Mouse (Mus musculus) liver, embryonic 13.5 days (tissue): Measurements from ENCODE around the gene Gm3285. TPM values are rescaled to one million over a fixed set of nuclear protein-coding genes. Genes with fewer than 3 reads are reported as not detected.

Source experiments
- ATAC-seq: fragments of 200-750 bp; cut with Nextera tagmentation; 2 replicates; pipeline ENCODE4 v1.8.0; 2017; ENCODE audit warnings: low read depth, mild to moderate bottlenecking, moderate number of reproducible peaks, moderate library complexity
- DNase-seq: peaks from one replicate; pipeline ENCODE4 v3.0.0; 2022
- H3K27ac ChIP-seq: fragments of 300-500 bp; sonication (generic); 2 replicates; pipeline ENCODE4 v1.5.1; 2015; ENCODE audit warnings: moderate library complexity, mild to moderate bottlenecking, inconsistent platforms
- H3K27me3 ChIP-seq: fragments of 300-500 bp; sonication (generic); 2 replicates; pipeline ENCODE4 v1.6.1; 2015; ENCODE audit warnings: mild to moderate bottlenecking, inconsistent platforms
- H3K36me3 ChIP-seq: fragments of 300-500 bp; sonication (generic); 2 replicates; pipeline ENCODE4 v1.6.1; 2015; ENCODE audit warnings: mild to moderate bottlenecking, inconsistent platforms
- H3K4me1 ChIP-seq: fragments of 300-500 bp; sonication (generic); replicated peaks from 2 replicates; pipeline ENCODE4 v1.6.1; 2015; ENCODE audit warnings: inconsistent platforms
- H3K4me2 ChIP-seq: fragments of 300-500 bp; sonication (generic); 2 replicates; pipeline ENCODE4 v1.6.1; 2015; ENCODE audit warnings: inconsistent platforms, mild to moderate bottlenecking, moderate library complexity
- H3K4me3 ChIP-seq: fragments of 300-500 bp; sonication (generic); replicated peaks from 2 replicates; pipeline ENCODE4 v1.5.1; 2015; ENCODE audit warnings: mild to moderate bottlenecking, inconsistent platforms
- H3K9ac ChIP-seq: fragments of 300-500 bp; sonication (generic); 2 replicates; pipeline ENCODE4 v1.6.1; 2015; ENCODE audit warnings: mild to moderate bottlenecking, inconsistent platforms
- H3K9me3 ChIP-seq: fragments of 300-500 bp; sonication (generic); replicated peaks from 2 replicates; pipeline ENCODE4 v1.6.1; 2016; ENCODE audit warnings: inconsistent platforms
- WGBS: fragments of 180-500 bp; shearing (Covaris S2); methylation state at CpG from one replicate; pipeline ENCODE4 v1.1.7; 2015; ENCODE audit not compliant: insufficient replicate concordance; 5-methylcytosine and 5-hydroxymethylcytosine counted together
- polyA plus RNA-seq: library from polyadenylated mRNA; unstranded; fragments of >200 nt; fragmentation: Nextera tagmentation; extraction: Ambion mirVana; gene quantifications from 2 replicates; pipeline ENCODE4 v1.2.1, GENCODE M21; 2015

Gm3285 gene
- polyA plus RNA-seq, 1 experiment from 2014 or later, result not detected

GRCm38 (mm10) chr10:77900903-77901818 lies 39.4 kb downstream of the Gm3285 start:
- Histone ChIP-seq H3K27me3 (peaks cover 28% of the 10 kb centered on the region), H3K4me1 (peaks cover 17% of the 10 kb centered on the region), H3K27ac (peak overlapping the region; percentile 43), H3K9me3 (no peaks in the 10 kb centered on the region), H3K4me3 (peak overlapping the region; percentile 60), H3K36me3 (no peaks in the 10 kb centered on the region), H3K9ac (peak overlapping the region; percentile 65; the same call in 1 of the 2 replicates), H3K4me2 (peak overlapping the region; percentile 72)
- DNase-seq (no peak), ATAC-seq (no peak)
- WGBS, result 77% methylated on average over 27 of the region's 27 CpGs

- Histone ChIP-seq H3K27me3 (peaks cover 28% of the 10 kb centered on the region), H3K36me3 (no peaks in the 10 kb centered on the region), H3K27ac (peak overlapping the region; percentile 53; the same call in 1 of the 2 replicates), H3K4me3 (peak overlapping the region; percentile 60), H3K9me3 (no peaks in the 10 kb centered on the region), H3K4me2 (peak overlapping the region; percentile 72), H3K9ac (peak overlapping the region; percentile 65), H3K4me1 (peaks cover 17% of the 10 kb centered on the region)
- no peak for DNase-seq
- ATAC-seq, result 0 out of 2 replicates have a peak, but pooled peaks have one; percentile 8
- WGBS, result 3% methylated on average over 14 of the region's 14 CpGs
Observed at GRCm38 (mm10) chr10:77901871-77902210, 40.1 kb downstream of the Gm3285 start.

GRCm38 (mm10) chr10:77902211-77902893 lies 40.6 kb downstream of the Gm3285 start, which contains the start of gene Lrrc3:
TSS of gene Lrrc3 (minus strand) at chr10:77902536.
- no peaks in the 10 kb centered on the region for H3K36me3 ChIP-seq
- H3K27ac ChIP-seq, result peak within 1 kb of the TSS; percentile 53; the same call in 1 of the 2 replicates
- ATAC-seq, result peak; percentile 65

GRCm38 (mm10) chr10:77902894-77903715 lies 41.3 kb downstream of the Gm3285 start:
- peak; percentile 63 for ATAC-seq
- H3K4me2 ChIP-seq, result peak overlapping the region; percentile 72
- H3K9me3 ChIP-seq, result no peaks in the 10 kb centered on the region
- 7% methylated on average over 35 of the region's 35 CpGs for WGBS
- no peaks in the 10 kb centered on the region for H3K36me3 ChIP-seq
- peaks cover 28% of the 10 kb centered on the region for H3K27me3 ChIP-seq
- peak; percentile 22 for DNase-seq
- no peak overlapping the region for H3K27ac ChIP-seq
- H3K4me3 ChIP-seq, result peak overlapping the region; percentile 60
- no peak overlapping the region for H3K9ac ChIP-seq
- peaks cover 17% of the 10 kb centered on the region for H3K4me1 ChIP-seq

More at GRCm38 (mm10) chr10:77902211-77902893, 40.6 kb downstream of the Gm3285 start, which contains the start of gene Lrrc3:
- peaks cover 28% of the 10 kb centered on the region for H3K27me3 ChIP-seq
- peak within 1 kb of the TSS; percentile 65 for H3K9ac ChIP-seq
- peak; percentile 32 for DNase-seq
- WGBS, result under 1% methylated on average over 44 of the region's 46 CpGs
- H3K4me3 ChIP-seq, result peak within 1 kb of the TSS; percentile 60
- peak within 1 kb of the TSS; percentile 72 for H3K4me2 ChIP-seq
- H3K4me1 ChIP-seq, result peaks cover 17% of the 10 kb centered on the region
- H3K9me3 ChIP-seq, result no peaks in the 10 kb centered on the region

Other genes starting within 250 kb of the Gm3285 start
- 47.2 and 50.1 TPM in 2 replicates for gene Ube2g2, start 239.7 kb upstream of the Gm3285 start, polyA plus RNA-seq
- 0.07 and 0.10 TPM in 2 replicates for gene Tspear, start 175.4 kb upstream of the Gm3285 start, polyA plus RNA-seq
- not detected in 2 replicates for gene Gm19402, start 171.2 kb upstream of the Gm3285 start, polyA plus RNA-seq
- gene Gm9508, start 164.7 kb upstream of the Gm3285 start, polyA plus RNA-seq, result not detected in 2 replicates
- gene Gm10272, start 155.3 kb upstream of the Gm3285 start, polyA plus RNA-seq, result not detected in 2 replicates
- gene Gm10024, start 150.5 kb upstream of the Gm3285 start, polyA plus RNA-seq, result not detected in 2 replicates
- not detected in 2 replicates for gene Gm10142, start 146.2 kb upstream of the Gm3285 start, polyA plus RNA-seq
- not detected in 2 replicates for gene Krtap12-1, start 141.4 kb upstream of the Gm3285 start, polyA plus RNA-seq
- not detected in 2 replicates for gene Gm10100, start 135.5 kb upstream of the Gm3285 start, polyA plus RNA-seq
- not detected in 2 replicates for gene Gm18596, start 119.3 kb upstream of the Gm3285 start, polyA plus RNA-seq
- not detected in 2 replicates for gene Gm9736, start 110.6 kb upstream of the Gm3285 start, polyA plus RNA-seq
- gene Gm3233, start 102.3 kb upstream of the Gm3285 start, polyA plus RNA-seq, result not detected in 2 replicates
- not detected in 2 replicates for gene Gm3238, start 90.7 kb upstream of the Gm3285 start, polyA plus RNA-seq
- not detected in 2 replicates for gene Gm7138, start 85.0 kb upstream of the Gm3285 start, polyA plus RNA-seq
- gene Gm3250, start 79.4 kb upstream of the Gm3285 start, polyA plus RNA-seq, result not detected in 2 replicates
- not detected in 2 replicates for gene Gm7137, start 73.8 kb upstream of the Gm3285 start, polyA plus RNA-seq
- not detected in 2 replicates for gene Gm9639, start 66.9 kb upstream of the Gm3285 start, polyA plus RNA-seq
- not detected in 2 replicates for gene Gm19668, start 62.8 kb upstream of the Gm3285 start, polyA plus RNA-seq
- not detected in 2 replicates for gene Gm9507, start 50.1 kb upstream of the Gm3285 start, polyA plus RNA-seq
- gene Gm2696, start 47.3 kb upstream of the Gm3285 start, polyA plus RNA-seq, result not detected in 2 replicates
- not detected in 2 replicates for gene Krtap10-4, start 34.9 kb upstream of the Gm3285 start, polyA plus RNA-seq
- gene Krtap10-10, start 26.0 kb upstream of the Gm3285 start, polyA plus RNA-seq, result not detected in 2 replicates
- gene Gm36176, start 15.2 kb upstream of the Gm3285 start, polyA plus RNA-seq, result not detected in 2 replicates
- not detected in 2 replicates for gene Gm10318, start 9.1 kb upstream of the Gm3285 start, polyA plus RNA-seq
- 8.6 and 10.1 TPM in 2 replicates for gene Lrrc3, start 40.6 kb downstream of the Gm3285 start, polyA plus RNA-seq
- gene Trpm2, start 108.6 kb downstream of the Gm3285 start, polyA plus RNA-seq, result 0.73 and 0.94 TPM in 2 replicates
- 4.6 and 5.7 TPM in 2 replicates for gene 1810043G02Rik, start 116.5 kb downstream of the Gm3285 start, polyA plus RNA-seq
- gene Pfkl, start 148.1 kb downstream of the Gm3285 start, polyA plus RNA-seq, result 94.0 and 98.3 TPM in 2 replicates
- not detected in 2 replicates for gene Dnmt3l, start 180.0 kb downstream of the Gm3285 start, polyA plus RNA-seq
- gene Aire, start 181.6 kb downstream of the Gm3285 start, polyA plus RNA-seq, result not detected in 2 replicates
- gene Icosl, start 207.3 kb downstream of the Gm3285 start, polyA plus RNA-seq, result 2.0 TPM in 2 replicates